Mouse (Mus musculus) heart, embryonic 14.5 days (tissue): ENCODE results near the gene Mtmr10. TPM values are rescaled to one million over a fixed set of nuclear protein-coding genes. Genes with fewer than 3 reads are reported as not detected.

ENCODE experiments used
- ATAC-seq: fragments of 200-750 bp; cut with Nextera tagmentation; 2 replicates; pipeline ENCODE4 v1.8.0; 2017; ENCODE audit warnings: low read depth, moderate TSS enrichment; ENCODE audit not compliant: insufficient number of reproducible peaks, insufficient read depth, low FRiP score
- H3K27ac ChIP-seq, 2 experiments: fragments of 200-500 bp in 1 of 2; fragments of 300-500 bp in 1 of 2; sonication (generic) in 1 of 2; replicated peaks in 1 of 2; 2 replicates each; pipeline ENCODE4 v1.5.1; 2012 to 2014; ENCODE audit warnings: low read depth in 2 of 2, low read length in 2 of 2, control low read depth in 1 of 2, mild to moderate bottlenecking in 1 of 2, mixed read lengths in 1 of 2; ENCODE audit not compliant: control insufficient read depth in 1 of 2, insufficient read depth in 1 of 2
- H3K27me3 ChIP-seq: fragments of 300-500 bp; sonication (generic); 2 replicates; pipeline ENCODE4 v1.6.1; 2014; ENCODE audit warnings: mild to moderate bottlenecking, low read length, control low read depth; ENCODE audit not compliant: control insufficient read depth, insufficient read depth
- H3K36me3 ChIP-seq: fragments of 300-500 bp; sonication (generic); 2 replicates; pipeline ENCODE4 v1.6.1; 2014; ENCODE audit warnings: mild to moderate bottlenecking, control low read depth, low read length, mixed read lengths; ENCODE audit not compliant: control insufficient read depth, insufficient read depth
- H3K4me1 ChIP-seq, 2 experiments: fragments of 200-500 bp in 1 of 2; fragments of 300-500 bp in 1 of 2; sonication (generic) in 1 of 2; 2 replicates each; pipeline ENCODE4 v1.6.1; 2012 to 2014; ENCODE audit warnings: low read length in 2 of 2, control low read depth in 1 of 2, mixed read lengths in 1 of 2; ENCODE audit not compliant: control insufficient read depth in 2 of 2, insufficient read depth in 2 of 2
- H3K4me2 ChIP-seq: fragments of 300-500 bp; sonication (generic); 2 replicates; pipeline ENCODE4 v1.6.1; 2014; ENCODE audit warnings: mild to moderate bottlenecking, low read length
- H3K4me3 ChIP-seq, 2 experiments: fragments of 200-500 bp in 1 of 2; fragments of 300-500 bp in 1 of 2; sonication (generic) in 1 of 2; 2 replicates each; pipeline ENCODE4 v1.5.1; 2012 to 2014; ENCODE audit warnings: low read length in 2 of 2, mild to moderate bottlenecking in 2 of 2, control low read depth in 1 of 2, low read depth in 1 of 2, moderate library complexity in 1 of 2; ENCODE audit not compliant: control insufficient read depth in 1 of 2, insufficient read depth in 1 of 2
- H3K9ac ChIP-seq: fragments of 300-500 bp; sonication (generic); 2 replicates; pipeline ENCODE4 v1.6.1; 2014; ENCODE audit warnings: mild to moderate bottlenecking, low read length
- H3K9me3 ChIP-seq: fragments of 300-500 bp; sonication (generic); 2 replicates; pipeline ENCODE4 v1.6.1; 2016; ENCODE audit warnings: low read length, control low read depth; ENCODE audit not compliant: control insufficient read depth
- WGBS: fragments of 180-500 bp; shearing (Covaris S2); extraction: QIAGEN DNeasy Blood & Tissue Kit; methylation state at CpG from one replicate; pipeline ENCODE4 v1.1.7; 2014; 5-methylcytosine and 5-hydroxymethylcytosine counted together
- polyA plus RNA-seq: library from polyadenylated mRNA; unstranded; fragments of >200 nt; fragmentation: Nextera tagmentation; extraction: Ambion mirVana; gene quantifications from 2 replicates; pipeline ENCODE4 v1.2.1, GENCODE M21; 2014

Mtmr10 gene
- polyA plus RNA-seq, 1 experiment from 2014 or later, result 7.8 TPM

DNA sequence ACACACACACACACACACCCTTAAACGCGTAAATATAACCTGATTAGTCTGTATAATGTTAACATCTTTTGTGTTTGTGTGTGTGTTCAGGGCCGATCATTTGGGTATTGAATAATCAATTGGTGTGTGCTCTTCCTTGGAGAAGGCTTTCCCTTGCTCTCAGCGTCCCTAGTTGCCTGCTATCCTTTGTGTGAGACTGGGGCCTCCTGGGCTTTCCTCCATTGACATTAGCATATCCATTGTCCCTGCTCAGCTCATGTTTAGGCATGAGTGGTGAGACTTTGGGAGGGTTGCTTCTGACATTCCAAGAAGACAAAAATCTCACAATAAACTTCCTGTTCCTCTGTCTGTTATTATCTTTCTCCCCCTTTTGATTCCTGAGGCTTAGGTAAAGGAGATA lies 15.5 kb upstream of the Mtmr10 start:
- H3K9ac ChIP-seq, result no peak overlapping the region
- no peak for ATAC-seq
- 53% methylated on average over 4 of the region's 4 CpGs for WGBS
- no peaks in the 10 kb centered on the region for H3K9me3 ChIP-seq
- H3K27me3 ChIP-seq, result peaks cover 26% of the 10 kb centered on the region
- H3K4me2 ChIP-seq, result no peak overlapping the region
- H3K27ac ChIP-seq, result no peak overlapping the region
- H3K36me3 ChIP-seq, result no peaks in the 10 kb centered on the region
- H3K4me3 ChIP-seq, result no peak overlapping the region
- peaks cover 3% of the 10 kb centered on the region in 2 experiments; a peak in 1 of 4 replicates for H3K4me1 ChIP-seq

- WGBS, result 68% methylated on average over 4 of the region's 4 CpGs
- Histone ChIP-seq H3K27me3 (no peaks in the 10 kb centered on the region), H3K9ac (no peak overlapping the region), H3K4me1 (no peaks in the 10 kb centered on the region), H3K27ac (no peak overlapping the region), H3K4me3 (no peak overlapping the region), H3K36me3 (no peaks in the 10 kb centered on the region), H3K9me3 (no peaks in the 10 kb centered on the region), H3K4me2 (no peak overlapping the region)
- no peak for ATAC-seq
Measured at GRCm38 (mm10) chr7:64275518-64275917, 11.9 kb upstream of the Mtmr10 start.

- 44% methylated on average over 6 of the region's 6 CpGs for WGBS
- Histone ChIP-seq H3K36me3 (no peaks in the 10 kb centered on the region), H3K4me3 (no peak overlapping the region), H3K9ac (no peak overlapping the region), H3K27ac (no peak overlapping the region), H3K4me2 (no peak overlapping the region), H3K4me1 (no peaks in the 10 kb centered on the region), H3K27me3 (no peaks in the 10 kb centered on the region), H3K9me3 (no peaks in the 10 kb centered on the region)
- no peak for ATAC-seq
Measured at GRCm38 (mm10) chr7:64276921-64277320, 10.5 kb upstream of the Mtmr10 start.

- H3K27me3 ChIP-seq, result no peaks in the 10 kb centered on the region
- H3K4me3 ChIP-seq, result no peak overlapping the region
- H3K27ac ChIP-seq, result no peak overlapping the region
- 69% methylated on average over 1 of the region's 1 CpGs for WGBS
- ATAC-seq, result no peak
- no peak overlapping the region for H3K4me2 ChIP-seq
- no peaks in the 10 kb centered on the region for H3K4me1 ChIP-seq
- H3K9me3 ChIP-seq, result no peaks in the 10 kb centered on the region
- H3K9ac ChIP-seq, result no peak overlapping the region
- no peaks in the 10 kb centered on the region for H3K36me3 ChIP-seq
Measured at GRCm38 (mm10) chr7:64278526-64278925, 8.9 kb upstream of the Mtmr10 start.

DNA sequence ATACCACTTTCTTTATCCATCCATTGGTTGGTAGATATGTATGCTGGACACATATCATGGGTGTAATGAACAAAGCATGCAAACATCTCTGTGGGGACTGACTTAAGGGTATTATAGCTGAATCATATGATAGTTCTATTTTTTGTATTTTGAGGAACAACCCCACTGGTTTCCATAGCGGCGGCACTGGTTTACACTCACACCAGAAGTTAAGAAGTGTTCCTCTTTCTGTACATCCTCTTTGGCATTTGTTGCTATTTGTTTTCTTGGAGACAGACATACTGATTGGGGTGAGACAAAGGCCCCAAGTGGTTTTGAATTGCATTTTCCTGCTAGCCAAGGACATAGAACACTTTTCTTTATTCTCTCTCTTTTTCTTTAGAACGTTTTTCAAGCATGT lies 7.9 kb upstream of the Mtmr10 start:
- H3K4me3 ChIP-seq, result no peak overlapping the region
- WGBS, result 89% methylated on average over 3 of the region's 3 CpGs
- H3K4me2 ChIP-seq, result no peak overlapping the region
- no peaks in the 10 kb centered on the region for H3K9me3 ChIP-seq
- H3K27me3 ChIP-seq, result no peaks in the 10 kb centered on the region
- no peaks in the 10 kb centered on the region for H3K4me1 ChIP-seq
- H3K27ac ChIP-seq, result no peak overlapping the region
- no peak overlapping the region for H3K9ac ChIP-seq
- ATAC-seq, result no peak
- H3K36me3 ChIP-seq, result no peaks in the 10 kb centered on the region

DNA sequence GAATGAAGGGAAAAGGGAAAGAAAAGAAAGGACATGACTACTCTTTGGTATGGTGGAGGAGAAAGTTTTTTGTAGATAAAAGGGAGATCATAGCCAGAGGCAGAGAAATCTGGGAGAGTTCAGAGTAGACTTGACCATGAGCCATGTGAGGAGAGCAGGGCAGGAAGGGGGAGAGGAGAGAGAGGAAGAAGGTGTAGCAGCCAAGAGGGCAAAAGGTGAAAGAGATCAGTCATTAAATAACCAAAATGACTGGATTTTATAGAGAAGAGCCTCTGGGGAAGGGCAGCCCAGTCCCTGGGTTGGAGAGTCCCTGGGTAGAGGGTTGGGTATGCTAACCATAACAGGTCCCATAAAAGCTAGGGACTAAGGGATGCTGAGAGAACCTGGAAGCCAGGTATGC lies 887 bp upstream of the Mtmr10 start:
- H3K9me3 ChIP-seq, result no peaks in the 10 kb centered on the region
- H3K9ac ChIP-seq, result no peak overlapping the region
- no peaks in the 10 kb centered on the region for H3K27me3 ChIP-seq
- no peak overlapping the region for H3K27ac ChIP-seq
- ATAC-seq, result no peak
- 0 out of 2 replicates have a peak, but pooled peaks cover 2% of the 10 kb centered on the region for H3K36me3 ChIP-seq
- H3K4me3 ChIP-seq, result no peak overlapping the region
- peak overlapping the region; percentile 67 for H3K4me2 ChIP-seq
- no peaks in the 10 kb centered on the region; a peak in 1 of 4 replicates for H3K4me1 ChIP-seq

- Histone ChIP-seq H3K4me1 (peaks cover 0 to 1% of the 10 kb centered on the region in 2 experiments; a peak in 2 of 4 replicates), H3K27me3 (no peaks in the 10 kb centered on the region), H3K4me2 (no peak overlapping the region), H3K9me3 (no peaks in the 10 kb centered on the region), H3K9ac (no peak overlapping the region), H3K4me3 (no peak overlapping the region), H3K36me3 (0 out of 2 replicates have a peak, but pooled peaks cover 13% of the 10 kb centered on the region), H3K27ac (no peak overlapping the region)
- WGBS, result 91% methylated on average over 7 of the region's 7 CpGs
- ATAC-seq, result no peak
Measured at GRCm38 (mm10) chr7:64289416-64289815, 2.0 kb downstream of the Mtmr10 start.

GRCm38 (mm10) chr7:64290431-64290830 lies 3.0 kb downstream of the Mtmr10 start:
- 90% methylated on average over 6 of the region's 6 CpGs for WGBS

More at GRCm38 (mm10) chr7:64290431-64290830, 3.0 kb downstream of the Mtmr10 start:
- ATAC-seq, result no peak
- H3K36me3 ChIP-seq, result 0 out of 2 replicates have a peak, but pooled peaks cover 13% of the 10 kb centered on the region
- no peak overlapping the region for H3K4me3 ChIP-seq
- H3K27ac ChIP-seq, result no peak overlapping the region
- no peak overlapping the region for H3K4me2 ChIP-seq
- peaks cover 0 to 2% of the 10 kb centered on the region in 2 experiments; a peak in 2 of 4 replicates for H3K4me1 ChIP-seq
- no peaks in the 10 kb centered on the region for H3K9me3 ChIP-seq
- H3K27me3 ChIP-seq, result no peaks in the 10 kb centered on the region
- H3K9ac ChIP-seq, result no peak overlapping the region
